Mouse (Mus musculus) CH12.LX (cell line): ENCODE measurements around the gene Abhd12. TPM values are rescaled to one million over a fixed set of nuclear protein-coding genes. Genes with fewer than 3 reads are reported as not detected.
"Not testable (repeated sequence)": the region's sequence is repeated elsewhere in the genome, so short reads cannot be mapped to it uniquely, and the experiment has no call there.

Experiments
- DNase-seq: peaks from one replicate; pipeline ENCODE4 v3.0.0-alpha.2; 2013; ENCODE audit errors: extremely low read depth
- H3K27ac ChIP-seq: 2 replicates; pipeline ENCODE4 v1.5.1; 2012; ENCODE audit warnings: low read depth, mild to moderate bottlenecking, control low read depth, moderate library complexity; ENCODE audit not compliant: insufficient read depth
- H3K27me3 ChIP-seq: replicated peaks from 2 replicates; pipeline ENCODE3; 2012; ENCODE audit warnings: inconsistent platforms
- H3K36me3 ChIP-seq, 2 experiments: replicated peaks in 1 of 2; 2 replicates each; pipeline versions ENCODE3 to v1.6.1; 2012; ENCODE audit warnings: inconsistent platforms in 1 of 2, low read length in 1 of 2, mild to moderate bottlenecking in 1 of 2, mixed read lengths in 1 of 2, moderate library complexity in 1 of 2; ENCODE audit not compliant: control insufficient read depth in 1 of 2, insufficient read depth in 1 of 2
- H3K4me1 ChIP-seq, 2 experiments: 2 replicates each; pipeline ENCODE4 v1.6.1; 2012; ENCODE audit warnings: inconsistent platforms in 1 of 2, moderate library complexity in 1 of 2; ENCODE audit not compliant: insufficient read depth in 2 of 2, control insufficient read depth in 1 of 2
- H3K4me2 ChIP-seq: 2 replicates; pipeline ENCODE4 v1.6.1; 2012; ENCODE audit warnings: low read depth, mild to moderate bottlenecking, control low read depth; ENCODE audit not compliant: poor library complexity, insufficient read depth, severe bottlenecking
- H3K4me3 ChIP-seq, 3 experiments: fragments of 150-350 bp in 1 of 3; sonication (generic) in 1 of 3; replicated peaks in 1 of 3; 2 replicates each; pipeline versions ENCODE3 to v1.5.1; 2011 to 2012; ENCODE audit warnings: low read depth in 2 of 3, low read length in 2 of 3, mild to moderate bottlenecking in 2 of 3, moderate library complexity in 2 of 3, control low read depth in 1 of 3, improper control_type of control experiment in 1 of 3, inconsistent platforms in 1 of 3, mixed read lengths in 1 of 3; ENCODE audit not compliant: poor library complexity in 1 of 3
- H3K79me2 ChIP-seq: replicated peaks from 2 replicates; pipeline ENCODE4 v1.6.1; 2012; ENCODE audit warnings: mild to moderate bottlenecking, moderate library complexity; ENCODE audit not compliant: control insufficient read depth, poor library complexity, insufficient read depth, severe bottlenecking; ENCODE audit errors: extremely low read depth
- H3K9ac ChIP-seq: 2 replicates; pipeline ENCODE4 v1.6.1; 2012; ENCODE audit warnings: low read depth, mild to moderate bottlenecking, control low read depth, moderate library complexity; ENCODE audit not compliant: insufficient read depth
- H3K9me3 ChIP-seq: replicated peaks from 2 replicates; pipeline ENCODE3; 2012; ENCODE audit warnings: low read length, inconsistent platforms, mixed read lengths
- BHLHE40 ChIP-seq: IDR thresholded peaks from 2 replicates; pipeline ENCODE4 v1.6.1; 2011; ENCODE audit warnings: mild to moderate bottlenecking, low read depth, low read length, improper control_type of control experiment
- ETS1 ChIP-seq: conservative IDR thresholded peaks from 2 replicates; pipeline ENCODE4 v1.6.1; 2012; ENCODE audit warnings: low read depth, mild to moderate bottlenecking, inconsistent platforms, low read length, improper control_type of control experiment, moderate library complexity
- HCFC1 ChIP-seq: IDR thresholded peaks from 2 replicates; pipeline ENCODE4 v1.6.1; 2012; ENCODE audit warnings: low read depth, mild to moderate bottlenecking, inconsistent platforms, low read length, improper control_type of control experiment
- JUN ChIP-seq: IDR thresholded peaks from 2 replicates; pipeline ENCODE4 v1.6.1; 2011; ENCODE audit warnings: low read depth, mild to moderate bottlenecking, low read length, improper control_type of control experiment, moderate library complexity; ENCODE audit not compliant: insufficient read depth
- MAZ ChIP-seq: IDR thresholded peaks from 2 replicates; pipeline ENCODE4 v1.6.1; 2012; ENCODE audit warnings: low read depth, mild to moderate bottlenecking, inconsistent platforms, low read length, improper control_type of control experiment, moderate library complexity
- MEF2A ChIP-seq: IDR thresholded peaks from 2 replicates; pipeline ENCODE4 v1.6.1; 2014; ENCODE audit warnings: low read depth, mild to moderate bottlenecking, inconsistent platforms, low read length, improper control_type of control experiment, borderline replicate concordance
- MYC ChIP-seq: IDR thresholded peaks from 2 replicates; pipeline ENCODE4 v1.6.1; 2011; ENCODE audit warnings: low read depth, mild to moderate bottlenecking, improper control_type of control experiment, low read length
- POLR2A ChIP-seq: IDR thresholded peaks from 2 replicates; pipeline ENCODE4 v1.6.1; 2011; ENCODE audit warnings: low read depth, mild to moderate bottlenecking, improper control_type of control experiment, low read length
- RAD21 ChIP-seq: IDR thresholded peaks from 2 replicates; pipeline ENCODE4 v1.6.1; 2011; ENCODE audit warnings: low read depth, mild to moderate bottlenecking, low read length, improper control_type of control experiment, moderate library complexity
- RCOR1 ChIP-seq: conservative IDR thresholded peaks from 2 replicates; pipeline ENCODE4 v1.6.1; 2012; ENCODE audit warnings: low read depth, mild to moderate bottlenecking, inconsistent platforms, low read length, improper control_type of control experiment
- SMC3 ChIP-seq: IDR thresholded peaks from 2 replicates; pipeline ENCODE4 v1.6.1; 2011; ENCODE audit warnings: low read depth, low read length, improper control_type of control experiment
- TCF12 ChIP-seq: IDR thresholded peaks from 2 replicates; pipeline ENCODE4 v1.6.1; 2014; ENCODE audit warnings: low read depth, mild to moderate bottlenecking, inconsistent platforms, low read length, improper control_type of control experiment
- USF1 ChIP-seq: IDR thresholded peaks from 2 replicates; pipeline ENCODE4 v1.6.1; 2014; ENCODE audit warnings: low read depth, mild to moderate bottlenecking, inconsistent platforms, low read length, improper control_type of control experiment
- ZKSCAN1 ChIP-seq: IDR thresholded peaks from 2 replicates; pipeline ENCODE4 v1.6.1; 2012; ENCODE audit warnings: low read depth, inconsistent platforms, low read length, improper control_type of control experiment, borderline replicate concordance
- ZMIZ1 ChIP-seq: IDR thresholded peaks from 2 replicates; pipeline ENCODE4 v1.6.1; 2012; ENCODE audit warnings: low read depth, mild to moderate bottlenecking, inconsistent platforms, low read length, improper control_type of control experiment
- dilution Hi-C: fragments of 300-500 bp; cut with MboI; formaldehyde crosslinking; loops from 2 replicates; pipeline ENCODE4 v1.14.3; 2020; ENCODE audit warnings: low sequenced_read_pairs; ENCODE audit not compliant: extremely low pct_unique_long_range_greater_than_20kb, extremely low pct_ligation_motif_present
- in situ Hi-C: fragments of 300-500 bp; cut with MboI; formaldehyde crosslinking; loops from 3 replicates; pipeline ENCODE4 v1.14.3; 2019; ENCODE audit warnings: low sequenced_read_pairs, low pct_ligation_motif_present, low pct_unique_long_range_greater_than_20kb, mixed read lengths
- polyA plus RNA-seq: library from polyadenylated mRNA; unstranded; fragments of >175 nt; gene quantifications from 2 replicates; pipeline ENCODE4 v1.2.1, GENCODE M21; 2012; ENCODE audit warnings: low read depth; ENCODE audit not compliant: insufficient read length
- total RNA-seq, 2 experiments: library from RNA; depleted of rRNA; stranded (reverse); fragments of 300-350 nt in 1 of 2; fragments of >200 nt in 1 of 2; gene quantifications; 2 replicates each; pipeline ENCODE4 v1.2.3; 2012 to 2014

Gene Abhd12
- total and polyA plus RNA-seq, 3 experiments, result 43.6 to 51.5 (median 51.3) TPM

DNA sequence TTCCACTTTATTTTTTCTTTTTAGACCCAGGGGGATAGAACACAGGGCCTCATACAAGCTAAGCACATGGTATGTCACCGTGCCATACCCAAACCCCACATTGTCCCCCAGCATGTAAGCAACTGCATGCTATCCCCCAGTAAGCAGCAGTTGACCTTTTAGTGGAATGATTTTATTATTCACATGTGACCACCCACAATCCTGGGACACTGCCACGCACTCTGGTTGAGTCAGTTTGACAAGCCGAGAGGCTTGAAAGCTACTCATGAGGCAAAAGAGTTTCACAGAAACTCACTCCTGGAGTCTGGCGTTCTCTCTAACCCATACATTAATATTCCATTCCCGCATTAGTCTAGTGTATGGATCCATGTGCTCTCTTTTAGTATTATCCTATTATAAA is 42.8 kb upstream of the Abhd12 start:
- H3K9ac ChIP-seq, H3K9me3 ChIP-seq, dilution Hi-C loops, H3K27ac ChIP-seq, H3K4me1 ChIP-seq, H3K79me2 ChIP-seq, H3K4me3 ChIP-seq, H3K27me3 ChIP-seq, in situ Hi-C loops, H3K4me2 ChIP-seq, DNase-seq: not testable (repeated sequence)
- H3K36me3 ChIP-seq, result peaks cover 3 to 15% of the 10 kb centered on the region in 2 experiments

DNA sequence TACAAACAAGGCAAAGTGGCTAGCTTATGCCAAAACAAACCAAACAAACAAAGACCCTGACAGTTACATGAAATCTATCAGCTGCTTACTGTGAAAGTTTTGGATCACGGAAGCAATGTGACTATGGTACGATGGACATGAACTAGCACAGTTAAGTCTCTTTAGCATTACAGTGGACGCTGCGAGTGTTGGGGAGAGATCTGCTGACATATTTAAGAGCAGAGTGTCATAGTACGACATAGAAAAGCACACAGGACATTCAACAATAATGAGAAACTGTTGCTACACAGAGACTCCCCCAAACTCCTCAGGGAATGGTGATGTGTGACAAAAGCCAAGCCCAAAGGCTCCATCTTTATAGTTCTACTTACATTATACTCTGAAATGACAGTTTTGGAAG is 39.5 kb upstream of the Abhd12 start:
- DNase-seq, result no peak
- H3K9me3 ChIP-seq, result no peaks in the 10 kb centered on the region

DNA sequence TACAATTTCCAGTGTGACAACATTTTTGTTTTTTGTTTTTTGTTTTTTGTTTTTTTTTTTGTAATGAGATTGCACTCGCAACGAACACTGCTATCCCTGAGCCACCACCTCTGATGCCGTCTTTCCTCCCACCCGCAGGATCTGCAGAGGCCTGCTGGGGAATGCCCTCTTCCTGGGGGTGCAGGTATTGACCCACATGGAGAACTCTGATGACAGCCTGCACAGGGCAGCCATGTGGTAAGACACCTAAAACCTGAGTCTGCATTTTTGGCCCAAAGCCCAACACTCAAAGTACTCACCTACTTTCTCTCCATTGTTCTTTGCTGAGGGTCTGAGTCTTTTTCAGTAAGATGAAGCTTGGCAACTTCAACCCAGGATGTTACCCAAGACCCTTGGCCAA is 30.1 kb upstream of the Abhd12 start:
- Histone ChIP-seq H3K27ac (no peak overlapping the region), H3K36me3 (peaks cover 9 to 49% of the 10 kb centered on the region in 2 experiments), H3K79me2 (no peaks in the 10 kb centered on the region), H3K4me3 (no peak overlapping the region), H3K4me1 (no peaks in the 10 kb centered on the region), H3K27me3 (no peaks in the 10 kb centered on the region), H3K9ac (no peak overlapping the region), H3K4me2 (no peak overlapping the region), H3K9me3 (no peaks in the 10 kb centered on the region)
- dilution Hi-C loops, result no loop called here
- in situ Hi-C loops, result no loop called here
- DNase-seq, result no peak
- TF ChIP-seq ZKSCAN1, result no peak
- no peak for TF ChIP-seq BHLHE40
- TF ChIP-seq MAZ, result no peak
- no peak for TF ChIP-seq SMC3
- no peak for TF ChIP-seq JUN
- no peak for TF ChIP-seq TCF12
- TF ChIP-seq RAD21, result no peak
- TF ChIP-seq ZMIZ1, result no peak

More for the DNA sequence above, 39.5 kb upstream of the Abhd12 start:
- Histone ChIP-seq H3K27me3 (no peaks in the 10 kb centered on the region), H3K79me2 (no peaks in the 10 kb centered on the region), H3K36me3 (peaks cover 3% of the 10 kb centered on the region in 2 experiments), H3K4me1 (no peaks in the 10 kb centered on the region), H3K9ac (no peak overlapping the region), H3K4me2 (no peak overlapping the region), H3K27ac (no peak overlapping the region), H3K4me3 (no peak overlapping the region)
- in situ Hi-C loops, result no loop called here
- no peak for TF ChIP-seq HCFC1
- TF ChIP-seq ETS1, result no peak
- no peak for TF ChIP-seq USF1
- TF ChIP-seq SMC3, result no peak
- no peak for TF ChIP-seq RCOR1
- no peak for TF ChIP-seq POLR2A
- TF ChIP-seq MYC, result no peak
- no peak for TF ChIP-seq MEF2A
- dilution Hi-C loops, result no loop called here
